Mouse (Mus musculus): ENCODE measurements at regions not wholly inside any gene's neighbourhood (a gene's known extent, or its start where the extent isn't known, plus 50 kb on each side); places are given as distances from the start of the nearest gene placed in this dataset.

GRCm38 (mm10) chr16:77369810-77370209 lies 232.1 kb downstream of the Gm11146 start:
- TF ChIP-seq EP300 (optimal IDR thresholded peaks at IDR 0.05) (no peak), CTCF (IDR thresholded peaks at IDR 0.05; ENCODE audit: low read depth) (no peak)
- Histone ChIP-seq H3K27ac (replicated peaks) (no peak overlapping the region), H3K9ac (ENCODE audit: low read length) (no peak overlapping the region), H3K27me3 (ENCODE audit: control insufficient read depth, insufficient read depth, low read length) (no peaks in the 10 kb centered on the region), H3K36me3 (ENCODE audit: control insufficient read depth, insufficient read depth, low read length) (no peaks in the 10 kb centered on the region), H3K9me3 (ENCODE audit: control insufficient read depth, low read length) (no peaks in the 10 kb centered on the region), H3K4me3 (ENCODE audit: low read depth, low read length) (no peak overlapping the region), H3K4me1 (replicated peaks; ENCODE audit: control insufficient read depth, insufficient read depth) (no peaks in the 10 kb centered on the region), H3K4me2 (replicated peaks; ENCODE audit: low read depth) (no peak overlapping the region)
- ATAC-seq (ENCODE audit: low FRiP score, low TSS enrichment) = peak; percentile 67; the same call in 1 of the 2 replicates
- no peak for DNase-seq (ENCODE audit: low spot score)
- 71% methylated on average over 2 of the region's 2 CpGs for WGBS

- Histone ChIP-seq H3K27me3 (ENCODE audit: control insufficient read depth, insufficient read depth, low read length) (no peaks in the 10 kb centered on the region), H3K27ac (replicated peaks) (no peak overlapping the region), H3K4me3 (ENCODE audit: low read depth, low read length) (no peak overlapping the region), H3K4me1 (replicated peaks; ENCODE audit: control insufficient read depth, insufficient read depth) (no peaks in the 10 kb centered on the region), H3K9me3 (ENCODE audit: control insufficient read depth, low read length) (no peaks in the 10 kb centered on the region), H3K36me3 (ENCODE audit: control insufficient read depth, insufficient read depth, low read length) (no peaks in the 10 kb centered on the region), H3K9ac (ENCODE audit: low read length) (no peak overlapping the region), H3K4me2 (replicated peaks; ENCODE audit: low read depth) (no peak overlapping the region)
- TF ChIP-seq EP300 (optimal IDR thresholded peaks at IDR 0.05) (no peak), CTCF (IDR thresholded peaks at IDR 0.05; ENCODE audit: low read depth) (no peak)
- 39% methylated on average over 2 of the region's 2 CpGs for WGBS
- DNase-seq (ENCODE audit: low spot score) (no peak), ATAC-seq (ENCODE audit: low FRiP score, low TSS enrichment) (no peak)
These were observed 236.6 kb downstream of the Gm11146 start for GRCm38 (mm10) chr16:77365254-77365653.

GRCm38 (mm10) chr16:77364439-77364838 lies 237.5 kb downstream of the Gm11146 start:
- DNase-seq (ENCODE audit: low spot score) = no peak

GRCm38 (mm10) chr16:77359190-77359589 lies 242.7 kb downstream of the Gm11146 start:
- Histone ChIP-seq H3K9me3 (ENCODE audit: control insufficient read depth, low read length) (no peaks in the 10 kb centered on the region), H3K4me3 (ENCODE audit: low read depth, low read length) (no peak overlapping the region), H3K36me3 (ENCODE audit: control insufficient read depth, insufficient read depth, low read length) (no peaks in the 10 kb centered on the region), H3K27ac (replicated peaks) (no peak overlapping the region), H3K9ac (ENCODE audit: low read length) (no peak overlapping the region), H3K27me3 (ENCODE audit: control insufficient read depth, insufficient read depth, low read length) (no peaks in the 10 kb centered on the region), H3K4me1 (replicated peaks; ENCODE audit: control insufficient read depth, insufficient read depth) (no peaks in the 10 kb centered on the region), H3K4me2 (replicated peaks; ENCODE audit: low read depth) (no peak overlapping the region)
- DNase-seq (ENCODE audit: low spot score) (no peak), ATAC-seq (ENCODE audit: low FRiP score, low TSS enrichment) (no peak)
- TF ChIP-seq EP300 (optimal IDR thresholded peaks at IDR 0.05) (no peak), CTCF (IDR thresholded peaks at IDR 0.05; ENCODE audit: low read depth) (no peak)
- WGBS = 74% methylated on average over 5 of the region's 5 CpGs

More at GRCm38 (mm10) chr16:77364439-77364838, 237.5 kb downstream of the Gm11146 start:
- Histone ChIP-seq H3K9ac (ENCODE audit: low read length) (no peak overlapping the region), H3K36me3 (ENCODE audit: control insufficient read depth, insufficient read depth, low read length) (no peaks in the 10 kb centered on the region), H3K4me2 (replicated peaks; ENCODE audit: low read depth) (no peak overlapping the region), H3K27me3 (ENCODE audit: control insufficient read depth, insufficient read depth, low read length) (no peaks in the 10 kb centered on the region), H3K4me1 (replicated peaks; ENCODE audit: control insufficient read depth, insufficient read depth) (no peaks in the 10 kb centered on the region), H3K27ac (replicated peaks) (no peak overlapping the region), H3K9me3 (ENCODE audit: control insufficient read depth, low read length) (no peaks in the 10 kb centered on the region), H3K4me3 (ENCODE audit: low read depth, low read length) (no peak overlapping the region)
- no peak for TF ChIP-seq CTCF (IDR thresholded peaks at IDR 0.05; ENCODE audit: low read depth)
- TF ChIP-seq EP300 (optimal IDR thresholded peaks at IDR 0.05) = no peak
- ATAC-seq (ENCODE audit: low FRiP score, low TSS enrichment) = no peak
- 72% methylated on average over 3 of the region's 3 CpGs for WGBS

- Histone ChIP-seq H3K9me3 (ENCODE audit: control insufficient read depth, low read length) (no peaks in the 10 kb centered on the region), H3K9ac (ENCODE audit: low read length) (no peak overlapping the region), H3K27ac (replicated peaks) (no peak overlapping the region), H3K4me3 (ENCODE audit: low read depth, low read length) (no peak overlapping the region), H3K4me2 (replicated peaks; ENCODE audit: low read depth) (no peak overlapping the region), H3K36me3 (ENCODE audit: control insufficient read depth, insufficient read depth, low read length) (no peaks in the 10 kb centered on the region), H3K27me3 (ENCODE audit: control insufficient read depth, insufficient read depth, low read length) (no peaks in the 10 kb centered on the region), H3K4me1 (replicated peaks; ENCODE audit: control insufficient read depth, insufficient read depth) (no peaks in the 10 kb centered on the region)
- TF ChIP-seq CTCF (IDR thresholded peaks at IDR 0.05; ENCODE audit: low read depth) = no peak
- no peak for TF ChIP-seq EP300 (optimal IDR thresholded peaks at IDR 0.05)
- ATAC-seq (ENCODE audit: low FRiP score, low TSS enrichment) (no peak), DNase-seq (ENCODE audit: low spot score) (no peak)
- 96% methylated on average over 5 of the region's 5 CpGs for WGBS
These were observed 246.6 kb downstream of the Gm11146 start for GRCm38 (mm10) chr16:77355260-77355659.

GRCm38 (mm10) chr16:77354201-77354712 lies 247.6 kb downstream of the Gm11146 start:
- no peak overlapping the region for H3K9ac ChIP-seq (ENCODE audit: low read length)
- H3K4me3 ChIP-seq (ENCODE audit: low read depth, low read length) = no peak overlapping the region
- H3K27me3 ChIP-seq (ENCODE audit: control insufficient read depth, insufficient read depth, low read length) = no peaks in the 10 kb centered on the region
- H3K36me3 ChIP-seq (ENCODE audit: control insufficient read depth, insufficient read depth, low read length) = no peaks in the 10 kb centered on the region
- no peaks in the 10 kb centered on the region for H3K9me3 ChIP-seq (ENCODE audit: control insufficient read depth, low read length)
- no peak overlapping the region for H3K4me2 ChIP-seq (replicated peaks; ENCODE audit: low read depth)
- TF ChIP-seq EP300 (optimal IDR thresholded peaks at IDR 0.05) (no peak), CTCF (IDR thresholded peaks at IDR 0.05; ENCODE audit: low read depth) (no peak)
- 63% methylated on average over 3 of the region's 3 CpGs for WGBS
- ATAC-seq (ENCODE audit: low FRiP score, low TSS enrichment) (no peak), DNase-seq (ENCODE audit: low spot score) (no peak)
- H3K27ac ChIP-seq (replicated peaks) = no peak overlapping the region
- no peaks in the 10 kb centered on the region for H3K4me1 ChIP-seq (replicated peaks; ENCODE audit: control insufficient read depth, insufficient read depth)
